Mouse (Mus musculus) liver, embryonic 15.5 days (tissue): Measurements from ENCODE around the gene Apbb2. TPM values are rescaled to one million over a fixed set of nuclear protein-coding genes. Genes with fewer than 3 reads are reported as not detected.
A peak's percentile ranks its signal among the peaks of the same experiment; 100 is the strongest.

Experiments used
- ATAC-seq: fragments of 200-750 bp; cut with Nextera tagmentation; 2 replicates; pipeline ENCODE4 v1.8.0; 2017; ENCODE audit warnings: moderate number of reproducible peaks, mild to moderate bottlenecking, moderate library complexity; ENCODE audit not compliant: insufficient read depth
- H3K27ac ChIP-seq: fragments of 300-500 bp; sonication (generic); replicated peaks from 2 replicates; pipeline ENCODE4 v1.5.1; 2015; ENCODE audit warnings: mild to moderate bottlenecking, inconsistent platforms
- H3K27me3 ChIP-seq: fragments of 300-500 bp; sonication (generic); 2 replicates; pipeline ENCODE4 v1.6.1; 2015; ENCODE audit warnings: mild to moderate bottlenecking, inconsistent platforms
- H3K36me3 ChIP-seq: fragments of 300-500 bp; sonication (generic); replicated peaks from 2 replicates; pipeline ENCODE4 v1.6.1; 2015; ENCODE audit warnings: moderate library complexity, mild to moderate bottlenecking, inconsistent platforms
- H3K4me1 ChIP-seq: fragments of 300-500 bp; sonication (generic); replicated peaks from 2 replicates; pipeline ENCODE4 v1.6.1; 2015; ENCODE audit warnings: inconsistent platforms
- H3K4me2 ChIP-seq: fragments of 300-500 bp; sonication (generic); 2 replicates; pipeline ENCODE4 v1.6.1; 2015; ENCODE audit warnings: moderate library complexity, mild to moderate bottlenecking, inconsistent platforms
- H3K4me3 ChIP-seq: fragments of 300-500 bp; sonication (generic); replicated peaks from 2 replicates; pipeline ENCODE4 v1.5.1; 2015; ENCODE audit warnings: mild to moderate bottlenecking, inconsistent platforms
- H3K9ac ChIP-seq: fragments of 300-500 bp; sonication (generic); 2 replicates; pipeline ENCODE4 v1.6.1; 2015; ENCODE audit warnings: moderate library complexity, mild to moderate bottlenecking, inconsistent platforms
- H3K9me3 ChIP-seq: fragments of 300-500 bp; sonication (generic); replicated peaks from 2 replicates; pipeline ENCODE4 v1.6.1; 2016; ENCODE audit warnings: inconsistent platforms
- WGBS: fragments of 180-500 bp; shearing (Covaris S2); methylation state at CpG from one replicate; pipeline ENCODE4 v1.1.7; 2015; ENCODE audit warnings: mixed read lengths; ENCODE audit not compliant: insufficient replicate concordance; 5-methylcytosine and 5-hydroxymethylcytosine counted together
- polyA plus RNA-seq: library from polyadenylated mRNA; unstranded; fragments of >200 nt; fragmentation: Nextera tagmentation; extraction: Ambion mirVana; gene quantifications from 2 replicates; pipeline ENCODE4 v1.2.1, GENCODE M21; 2015

Apbb2 gene
- polyA plus RNA-seq, 1 experiment from 2014 or later = 4.8 TPM

DNA sequence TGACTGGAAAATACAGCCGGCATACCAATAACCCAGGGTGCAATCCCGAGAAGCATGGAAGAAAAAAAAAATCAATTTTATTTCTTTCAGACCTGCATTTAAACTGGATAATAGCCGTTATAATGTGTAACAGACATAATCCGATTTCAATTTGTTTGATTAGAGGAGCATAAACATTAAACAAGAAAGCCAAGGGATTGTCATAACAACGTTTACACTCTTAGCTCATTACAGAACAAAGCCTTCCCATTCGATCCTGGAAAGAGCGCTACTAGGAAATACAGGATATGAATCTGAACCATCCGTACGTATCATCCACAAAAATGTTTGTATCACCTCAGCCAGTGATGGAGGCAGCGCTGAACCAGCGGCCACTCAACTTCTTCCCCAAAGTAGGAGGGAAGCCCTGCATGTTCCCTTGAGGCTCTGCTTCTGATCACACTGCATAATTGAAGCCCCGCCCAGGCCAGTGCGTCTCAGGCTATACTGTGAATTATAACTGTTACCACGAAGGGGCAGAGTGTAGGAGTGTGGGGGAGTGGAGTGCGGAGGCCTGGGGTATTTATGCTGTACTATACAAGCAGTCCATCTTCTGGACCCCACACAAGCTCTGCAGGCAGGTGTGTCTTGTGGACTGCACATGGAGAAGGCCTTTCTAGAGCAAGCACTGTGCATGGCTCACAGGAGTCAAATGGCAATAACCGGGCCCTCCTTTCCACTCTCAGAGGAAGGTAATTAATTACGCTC, 278.1 kb downstream of the Apbb2 start:
- Histone ChIP-seq H3K36me3 (no peaks in the 10 kb centered on the region), H3K9me3 (no peaks in the 10 kb centered on the region), H3K9ac (no peak overlapping the region), H3K4me1 (peaks cover 7% of the 10 kb centered on the region; the same call in 1 of the 2 replicates), H3K27ac (no peak overlapping the region), H3K27me3 (peaks cover 20% of the 10 kb centered on the region), H3K4me2 (no peak overlapping the region), H3K4me3 (no peak overlapping the region)
- WGBS = 64% methylated on average over 17 of the region's 17 CpGs
- no peak for ATAC-seq

DNA sequence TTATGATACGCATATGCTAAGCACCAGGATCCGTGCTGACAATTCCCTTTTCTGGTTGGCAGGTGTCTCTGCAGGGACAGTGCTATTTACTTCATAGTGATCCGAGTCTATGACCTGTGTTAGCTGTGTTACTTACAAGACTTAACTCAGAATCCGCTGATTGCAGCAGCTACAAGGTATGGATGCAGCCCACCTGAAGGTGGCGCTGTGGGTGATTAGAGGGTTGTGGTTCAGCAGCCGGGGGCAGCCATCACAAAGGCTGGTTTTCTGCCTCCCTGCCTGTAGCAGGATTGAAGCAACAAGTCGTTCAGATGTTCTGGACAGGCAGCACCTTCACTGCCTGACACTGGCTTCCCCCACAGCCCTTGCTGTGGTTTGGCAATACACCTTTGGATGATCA, 280.0 kb downstream of the Apbb2 start:
- H3K4me1 ChIP-seq = peaks cover 7% of the 10 kb centered on the region; the same call in 1 of the 2 replicates
- no peak overlapping the region for H3K4me3 ChIP-seq
- H3K9ac ChIP-seq = no peak overlapping the region
- no peak overlapping the region for H3K4me2 ChIP-seq
- WGBS = 22% methylated on average over 7 of the region's 7 CpGs
- no peak overlapping the region for H3K27ac ChIP-seq
- ATAC-seq = no peak
- no peaks in the 10 kb centered on the region for H3K9me3 ChIP-seq
- peaks cover 20% of the 10 kb centered on the region for H3K27me3 ChIP-seq
- H3K36me3 ChIP-seq = no peaks in the 10 kb centered on the region

DNA sequence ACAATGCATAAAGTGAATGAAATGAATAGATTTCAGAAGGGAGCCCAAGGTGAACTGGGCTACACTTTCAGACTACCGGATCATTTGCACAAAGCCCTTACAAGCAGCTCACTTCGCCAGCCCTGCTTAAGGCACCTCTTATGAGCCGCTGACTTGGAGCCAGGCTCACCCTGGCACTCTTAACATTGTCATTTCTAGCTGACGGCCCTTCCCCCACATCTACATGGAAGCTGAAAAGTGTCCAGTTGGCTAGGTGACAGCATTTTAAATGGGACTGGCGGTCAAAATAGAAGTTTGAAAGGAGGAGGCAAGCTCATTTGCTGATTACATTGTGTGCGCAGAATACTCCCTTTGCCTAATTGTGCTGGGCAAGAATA, 280.6 kb downstream of the Apbb2 start:
- H3K36me3 ChIP-seq = no peaks in the 10 kb centered on the region
- no peak overlapping the region for H3K27ac ChIP-seq
- no peak overlapping the region for H3K9ac ChIP-seq
- peak overlapping the region; percentile 54; the same call in 1 of the 2 replicates for H3K4me2 ChIP-seq
- H3K4me3 ChIP-seq = no peak overlapping the region
- no peaks in the 10 kb centered on the region for H3K9me3 ChIP-seq
- H3K4me1 ChIP-seq = peaks cover 7% of the 10 kb centered on the region; the same call in 1 of the 2 replicates
- 33% methylated on average over 6 of the region's 6 CpGs for WGBS
- H3K27me3 ChIP-seq = peaks cover 20% of the 10 kb centered on the region
- ATAC-seq = no peak

DNA sequence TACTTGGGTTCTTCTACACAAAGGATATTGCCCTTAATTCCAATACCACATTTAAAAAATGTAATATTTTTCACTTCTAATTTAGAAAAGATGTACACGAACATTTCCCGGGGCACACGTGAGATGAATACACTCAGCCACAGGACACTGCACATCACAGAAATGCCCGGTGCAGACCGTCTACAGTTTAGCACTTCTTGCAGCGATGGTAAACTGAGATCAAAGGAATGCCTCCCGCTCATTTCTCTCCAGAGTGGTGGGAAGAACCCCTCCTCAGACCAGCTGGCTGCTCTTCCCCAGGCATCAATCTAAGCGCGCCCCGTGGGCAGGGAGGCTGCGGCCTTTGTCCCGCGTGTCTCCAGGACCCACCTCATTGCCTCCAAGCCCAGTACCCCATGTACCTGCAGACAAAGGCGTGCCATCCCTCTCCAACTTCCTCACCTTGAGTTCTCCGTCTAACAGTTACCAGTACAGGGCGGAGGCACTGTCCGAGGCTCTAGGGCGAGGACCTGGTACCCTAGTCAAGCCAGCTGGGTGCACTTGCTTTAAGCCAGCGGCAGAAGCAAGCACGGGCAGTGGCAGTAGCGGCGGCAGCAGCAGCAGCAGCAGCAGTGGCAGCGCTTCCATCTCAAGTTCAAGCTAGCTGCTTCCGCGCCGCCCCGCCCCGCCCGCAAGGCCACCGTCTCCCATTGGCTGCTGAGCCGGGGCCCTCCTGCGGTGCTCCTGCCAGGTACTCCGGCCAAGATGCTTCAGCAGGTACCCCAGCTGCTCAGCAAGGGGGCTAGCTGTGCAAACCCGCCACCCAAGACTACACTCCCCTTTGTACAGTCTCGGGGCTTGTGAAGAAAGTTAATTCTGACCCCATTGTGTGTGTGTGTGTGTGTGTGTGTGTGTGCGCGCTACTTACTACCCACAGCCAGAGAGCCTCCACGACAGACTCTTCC, 281.3 kb downstream of the Apbb2 start:
- ATAC-seq = no peak
- Histone ChIP-seq H3K36me3 (no peaks in the 10 kb centered on the region), H3K4me3 (peak overlapping the region; percentile 25), H3K9ac (no peak overlapping the region), H3K27ac (no peak overlapping the region), H3K27me3 (peaks cover 20% of the 10 kb centered on the region), H3K9me3 (no peaks in the 10 kb centered on the region), H3K4me1 (peaks cover 7% of the 10 kb centered on the region; the same call in 1 of the 2 replicates), H3K4me2 (peak overlapping the region; percentile 54)
- 6% methylated on average over 38 of the region's 38 CpGs for WGBS

DNA sequence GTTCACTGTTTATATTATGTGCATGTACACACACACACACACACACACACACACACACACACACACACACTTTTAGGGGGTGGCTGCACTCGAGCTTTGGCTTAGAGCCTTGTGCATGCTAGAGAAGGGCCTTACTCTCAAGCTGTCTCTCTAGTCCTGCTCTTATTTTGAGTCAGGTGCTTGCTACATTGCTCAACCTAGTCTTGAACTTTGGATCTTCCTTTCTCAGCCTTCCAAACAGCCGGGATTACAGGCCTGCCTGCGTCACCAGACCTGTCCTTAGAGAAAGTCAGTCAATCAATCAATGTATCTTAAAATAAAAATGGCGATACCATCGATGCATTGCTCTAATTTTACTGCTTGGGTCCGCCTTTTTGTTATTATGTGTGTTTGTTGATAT, 287.8 kb downstream of the Apbb2 start:
- H3K27ac ChIP-seq = no peak overlapping the region
- no peaks in the 10 kb centered on the region for H3K9me3 ChIP-seq
- no peak overlapping the region for H3K4me2 ChIP-seq
- 58% methylated on average over 6 of the region's 6 CpGs for WGBS
- H3K9ac ChIP-seq = no peak overlapping the region
- ATAC-seq = no peak
- no peak overlapping the region for H3K4me3 ChIP-seq
- H3K4me1 ChIP-seq = no peaks in the 10 kb centered on the region; the same call in 1 of the 2 replicates
- H3K36me3 ChIP-seq = no peaks in the 10 kb centered on the region
- H3K27me3 ChIP-seq = no peaks in the 10 kb centered on the region

DNA sequence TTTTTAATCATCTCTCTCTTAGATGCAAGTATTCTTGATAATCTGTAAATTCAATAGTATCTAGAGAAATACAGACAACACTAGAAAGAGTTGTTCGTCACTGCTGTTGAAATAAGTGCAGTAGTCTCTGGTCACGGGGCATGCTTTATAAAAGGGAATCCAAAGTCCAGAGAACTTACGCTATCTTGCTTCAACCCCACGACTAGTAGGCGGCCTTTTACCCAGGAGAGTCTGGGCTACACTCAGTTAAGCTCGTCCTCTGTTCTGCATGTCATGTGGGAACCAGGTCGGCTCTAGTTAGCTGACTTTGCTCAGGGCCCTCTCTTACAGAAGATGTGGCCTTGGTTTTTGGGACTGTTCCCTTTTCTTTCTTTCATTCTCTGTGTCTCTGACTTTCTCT, 289.8 kb downstream of the Apbb2 start:
- no peaks in the 10 kb centered on the region for H3K9me3 ChIP-seq
- no peaks in the 10 kb centered on the region for H3K36me3 ChIP-seq
- WGBS = 60% methylated on average over 7 of the region's 7 CpGs
- no peak overlapping the region for H3K4me3 ChIP-seq
- ATAC-seq = peak; percentile 37; the same call in 1 of the 2 replicates
- no peaks in the 10 kb centered on the region for H3K27me3 ChIP-seq
- no peak overlapping the region for H3K4me2 ChIP-seq
- H3K9ac ChIP-seq = no peak overlapping the region
- H3K4me1 ChIP-seq = no peaks in the 10 kb centered on the region; the same call in 1 of the 2 replicates
- no peak overlapping the region for H3K27ac ChIP-seq

DNA sequence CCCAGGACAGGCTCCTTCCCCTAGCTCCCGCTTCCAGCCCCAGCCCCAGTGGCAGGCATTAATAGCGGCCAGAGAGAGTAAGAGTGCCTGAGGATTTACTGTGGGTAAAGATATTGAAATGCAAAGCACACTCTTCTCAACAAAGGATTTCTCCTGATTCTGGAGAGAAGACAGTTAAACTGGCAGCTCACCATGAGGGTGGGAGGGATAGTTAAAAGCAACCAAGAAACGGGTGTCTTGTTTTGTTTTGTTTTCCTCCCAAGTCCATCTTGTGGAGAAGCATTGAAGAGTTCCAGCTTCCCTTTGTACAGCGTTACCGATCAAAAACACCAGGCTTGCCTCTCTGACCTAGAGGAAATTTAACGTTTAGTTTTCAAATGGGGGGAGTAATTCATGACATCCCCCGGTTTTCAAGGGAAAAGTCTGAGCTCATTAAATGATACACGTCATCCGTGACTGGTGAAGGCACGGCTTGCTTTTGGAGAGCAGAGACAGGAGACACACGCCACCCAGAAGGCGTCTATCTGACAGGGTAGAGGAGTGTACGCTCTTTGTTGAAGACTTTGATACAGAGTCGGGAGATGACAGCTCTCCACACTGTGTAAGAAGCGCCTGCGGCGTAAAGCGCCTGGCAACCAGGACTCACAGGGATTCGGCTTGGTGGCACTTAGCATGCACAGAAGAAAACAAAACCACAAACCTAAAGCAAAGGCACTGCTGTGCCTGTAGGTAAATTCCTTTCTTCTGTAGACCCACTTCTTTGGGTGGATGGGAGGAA, 290.4 kb downstream of the Apbb2 start:
- ATAC-seq = no peak
- 65% methylated on average over 19 of the region's 19 CpGs for WGBS
- H3K27me3 ChIP-seq = no peaks in the 10 kb centered on the region
- H3K9me3 ChIP-seq = no peaks in the 10 kb centered on the region
- H3K27ac ChIP-seq = no peak overlapping the region
- no peak overlapping the region for H3K4me2 ChIP-seq
- H3K4me3 ChIP-seq = no peak overlapping the region
- H3K36me3 ChIP-seq = no peaks in the 10 kb centered on the region
- H3K4me1 ChIP-seq = no peaks in the 10 kb centered on the region; the same call in 1 of the 2 replicates
- no peak overlapping the region for H3K9ac ChIP-seq

DNA sequence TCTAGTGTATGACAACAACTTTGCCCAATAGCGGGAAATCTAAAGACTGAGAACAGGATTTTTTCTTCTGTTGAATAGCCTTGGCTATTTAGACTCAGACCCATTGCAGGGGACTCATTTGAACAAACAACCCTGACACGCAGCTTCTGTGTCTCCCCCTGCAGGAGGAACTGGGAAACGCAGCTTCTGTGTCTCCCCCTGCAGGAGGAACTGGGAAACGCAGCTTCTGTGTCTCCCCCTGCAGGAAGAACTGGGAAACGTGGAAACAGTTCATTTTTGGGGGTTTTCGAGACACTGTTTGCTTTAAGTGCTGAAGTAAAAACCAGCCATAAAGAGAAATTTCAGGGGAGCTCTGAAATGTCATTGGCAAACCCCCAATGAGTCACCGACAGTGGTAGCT, 292.2 kb downstream of the Apbb2 start:
- 57% methylated on average over 7 of the region's 7 CpGs for WGBS

DNA sequence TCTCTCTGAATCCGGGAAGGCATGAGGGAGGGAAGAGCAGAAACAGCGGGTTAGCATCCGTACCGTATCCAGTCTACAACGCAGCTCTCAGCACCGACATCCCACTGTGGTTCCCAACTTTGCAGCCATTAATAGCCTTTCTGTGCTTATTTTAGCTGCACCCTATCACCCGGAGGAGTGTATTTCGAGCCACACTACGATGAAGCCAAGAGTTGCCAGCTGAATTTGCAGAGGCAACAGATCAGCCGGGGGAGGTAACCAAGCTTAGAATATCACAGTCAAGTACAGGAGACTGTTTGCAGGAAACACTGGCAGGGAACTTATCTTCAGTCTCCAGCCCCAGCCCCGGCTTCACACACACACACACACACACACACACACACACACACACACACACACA, 295.0 kb downstream of the Apbb2 start:
- no peaks in the 10 kb centered on the region for H3K9me3 ChIP-seq
- no peaks in the 10 kb centered on the region; the same call in 1 of the 2 replicates for H3K4me1 ChIP-seq
- H3K27me3 ChIP-seq = no peaks in the 10 kb centered on the region
- 47% methylated on average over 11 of the region's 11 CpGs for WGBS
- H3K4me3 ChIP-seq = no peak overlapping the region
- H3K4me2 ChIP-seq = no peak overlapping the region
- no peak overlapping the region for H3K9ac ChIP-seq
- no peaks in the 10 kb centered on the region for H3K36me3 ChIP-seq
- no peak overlapping the region for H3K27ac ChIP-seq
- ATAC-seq = no peak

More for the DNA sequence above, 292.2 kb downstream of the Apbb2 start:
- no peaks in the 10 kb centered on the region for H3K9me3 ChIP-seq
- no peak overlapping the region for H3K27ac ChIP-seq
- H3K4me2 ChIP-seq = no peak overlapping the region
- H3K9ac ChIP-seq = no peak overlapping the region
- no peak overlapping the region for H3K4me3 ChIP-seq
- no peak for ATAC-seq
- no peaks in the 10 kb centered on the region; the same call in 1 of the 2 replicates for H3K4me1 ChIP-seq
- no peaks in the 10 kb centered on the region for H3K27me3 ChIP-seq
- H3K36me3 ChIP-seq = no peaks in the 10 kb centered on the region

DNA sequence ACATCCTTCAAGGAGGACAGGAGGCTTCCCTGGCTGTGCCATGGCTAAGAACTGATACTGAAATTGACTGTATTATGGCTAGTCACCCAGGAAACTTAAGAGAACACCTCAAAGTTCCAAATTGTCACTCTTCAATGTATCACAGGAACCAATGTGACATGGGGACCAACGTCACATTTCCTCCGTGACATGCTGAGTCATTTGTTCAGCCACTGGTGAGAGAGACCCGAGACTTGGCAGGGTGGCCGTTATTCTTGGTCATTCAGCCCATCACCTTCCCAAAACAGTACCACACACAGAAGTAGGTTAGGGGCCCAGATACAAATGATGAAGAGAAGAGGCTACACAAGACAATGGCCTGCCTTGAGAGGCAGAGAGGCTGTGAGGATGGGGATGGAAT, 295.5 kb downstream of the Apbb2 start:
- 28% methylated on average over 4 of the region's 4 CpGs for WGBS
- no peaks in the 10 kb centered on the region for H3K36me3 ChIP-seq
- H3K9me3 ChIP-seq = no peaks in the 10 kb centered on the region
- no peak overlapping the region for H3K4me2 ChIP-seq
- no peak overlapping the region for H3K9ac ChIP-seq
- no peak for ATAC-seq
- H3K4me1 ChIP-seq = no peaks in the 10 kb centered on the region
- H3K27ac ChIP-seq = no peak overlapping the region
- no peaks in the 10 kb centered on the region for H3K27me3 ChIP-seq
- H3K4me3 ChIP-seq = no peak overlapping the region
